Mouse (Mus musculus) thymus, adult 2 months (tissue): ENCODE measurements at regions not wholly inside any gene's neighbourhood (a gene's known extent, or its start where the extent isn't known, plus 50 kb on each side); places are given as distances from the start of the nearest gene placed in this dataset.

Experiments
- CTCF ChIP-seq: fragments of 200-500 bp; IDR thresholded peaks from 2 replicates; pipeline ENCODE4 v1.5.1; 2012; ENCODE audit warnings: mild to moderate bottlenecking, control low read depth, low read length, moderate library complexity, borderline replicate concordance; ENCODE audit not compliant: control insufficient read depth, poor library complexity, insufficient read depth; ENCODE audit errors: extremely low read depth
- POLR2A ChIP-seq: fragments of 200-500 bp; IDR thresholded peaks from 2 replicates; pipeline ENCODE4 v1.6.1; 2012; ENCODE audit warnings: mild to moderate bottlenecking, low read length, control low read depth, moderate library complexity; ENCODE audit not compliant: control insufficient read depth, poor library complexity, insufficient read depth; ENCODE audit errors: extremely low read depth

DNA sequence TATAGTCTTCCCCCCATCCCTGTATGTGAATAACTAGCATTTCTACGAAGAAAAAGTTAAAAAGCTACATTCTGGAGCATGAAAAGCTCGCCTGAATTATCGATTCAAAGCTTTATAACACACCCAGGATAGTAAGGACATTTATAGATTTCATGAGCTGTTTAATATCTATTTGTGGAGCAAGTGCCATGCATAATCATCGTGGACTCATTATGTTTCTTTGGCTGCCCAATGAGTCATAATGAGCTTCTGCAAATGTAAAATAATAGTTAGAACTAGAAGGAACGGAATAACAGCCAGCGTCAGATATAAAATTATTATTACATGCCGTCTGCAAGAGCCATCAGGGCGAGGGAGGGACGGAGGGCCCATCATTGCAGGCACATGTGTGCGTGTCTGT lies 292.4 kb downstream of the Cd83 start:
- TF ChIP-seq CTCF: no peak
- TF ChIP-seq POLR2A: no peak
